Mouse (Mus musculus): ENCODE results near the gene Lrrtm3. TPM values are rescaled to one million over a fixed set of nuclear protein-coding genes. Genes with fewer than 3 reads are reported as not detected.

The Lrrtm3 gene
- total and polyA plus RNA-seq, 3 experiments = not detected

DNA sequence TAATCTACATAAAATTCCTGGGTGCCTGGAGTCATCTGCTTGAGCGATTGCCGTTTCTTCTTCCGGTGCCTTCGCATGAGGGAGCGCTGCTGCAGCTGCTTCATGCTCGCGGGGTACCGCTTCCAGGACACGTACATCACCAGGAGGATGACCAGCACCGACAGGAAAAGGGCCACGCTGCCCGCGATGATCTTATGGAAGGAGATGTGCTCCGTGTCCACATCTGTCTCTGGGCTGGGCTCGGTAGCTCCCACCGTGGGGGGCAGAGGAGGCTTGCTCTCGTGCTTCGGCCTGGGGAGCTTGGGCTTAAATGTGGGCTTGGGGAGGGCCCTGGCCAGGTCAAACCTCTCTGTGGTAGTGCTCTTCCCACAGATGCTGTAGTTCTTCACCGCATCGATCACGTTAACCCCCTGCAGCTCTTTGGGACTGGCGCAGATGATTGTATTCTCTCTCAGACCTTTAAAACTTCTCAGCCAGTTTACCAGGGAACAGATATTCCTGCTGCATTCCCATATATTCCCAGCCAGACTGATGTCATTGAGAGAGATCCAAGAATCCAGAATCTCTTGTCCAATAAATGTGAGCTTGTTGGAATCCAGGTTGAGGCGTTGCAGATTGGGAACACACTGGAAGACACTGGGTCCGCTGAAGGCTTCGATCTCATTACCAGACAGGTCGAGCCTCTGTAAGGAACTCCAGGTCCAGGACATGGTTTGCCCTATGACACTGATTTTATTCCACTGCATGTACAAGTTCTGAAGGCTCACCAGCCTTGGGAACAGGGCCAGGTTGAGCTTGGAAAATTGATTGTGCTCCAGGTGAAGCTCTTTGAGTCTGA, 1.9 kb downstream of the Lrrtm3 start:
- Histone ChIP-seq H3K4me3 (replicated peaks in 1 of 3; ENCODE audit: low read depth in 2 of 3, low read length in 2 of 3, poor library complexity in 1 of 3) (no peak overlapping the region), H3K9me3 (replicated peaks; ENCODE audit: low read length) (peaks cover 61% of the 10 kb centered on the region), H3K9ac (ENCODE audit: insufficient read depth, low read depth) (no peak overlapping the region), H3K27ac (ENCODE audit: insufficient read depth, low read depth) (no peak overlapping the region), H3K79me2 (replicated peaks; ENCODE audit: control insufficient read depth, extremely low read depth, insufficient read depth, poor library complexity, severe bottlenecking) (no peaks in the 10 kb centered on the region), H3K4me1 (ENCODE audit: control insufficient read depth in 1 of 2, insufficient read depth in 2 of 2) (no peaks in the 10 kb centered on the region), H3K36me3 (replicated peaks in 1 of 2; ENCODE audit: control insufficient read depth in 1 of 2, insufficient read depth in 1 of 2, low read length in 1 of 2) (no peaks in the 10 kb centered on the region), H3K27me3 (replicated peaks) (no peaks in the 10 kb centered on the region), H3K4me2 (ENCODE audit: insufficient read depth, low read depth, poor library complexity, severe bottlenecking) (no peak overlapping the region)
- no peak for DNase-seq (ENCODE audit: extremely low read depth)
- dilution Hi-C loops (cut with MboI; ENCODE audit: extremely low pct_ligation_motif_present, extremely low pct_unique_long_range_greater_than_20kb, low sequenced_read_pairs) = no loop called here
- in situ Hi-C loops (cut with MboI; ENCODE audit: low pct_ligation_motif_present, low pct_unique_long_range_greater_than_20kb, low sequenced_read_pairs) = no loop called here
- TF ChIP-seq MAZ (IDR thresholded peaks at IDR 0.05; ENCODE audit: low read depth, low read length) = no peak
- no peak for TF ChIP-seq MAFK (IDR thresholded peaks at IDR 0.05; ENCODE audit: insufficient replicate concordance, low read length)
- no peak for TF ChIP-seq CTCF (conservative IDR thresholded peaks at IDR 0.05 in 1 of 2, IDR thresholded peaks at IDR 0.05 in 1 of 2; ENCODE audit: low read depth in 2 of 2, low read length in 2 of 2)
- no peak for TF ChIP-seq MYC (IDR thresholded peaks at IDR 0.05; ENCODE audit: low read depth, low read length)
- TF ChIP-seq ZC3H11A (IDR thresholded peaks at IDR 0.05; ENCODE audit: low read depth, low read length) = no peak
- TF ChIP-seq E2F4 (IDR thresholded peaks at IDR 0.05; ENCODE audit: insufficient replicate concordance, low read depth, low read length) = no peak

DNA sequence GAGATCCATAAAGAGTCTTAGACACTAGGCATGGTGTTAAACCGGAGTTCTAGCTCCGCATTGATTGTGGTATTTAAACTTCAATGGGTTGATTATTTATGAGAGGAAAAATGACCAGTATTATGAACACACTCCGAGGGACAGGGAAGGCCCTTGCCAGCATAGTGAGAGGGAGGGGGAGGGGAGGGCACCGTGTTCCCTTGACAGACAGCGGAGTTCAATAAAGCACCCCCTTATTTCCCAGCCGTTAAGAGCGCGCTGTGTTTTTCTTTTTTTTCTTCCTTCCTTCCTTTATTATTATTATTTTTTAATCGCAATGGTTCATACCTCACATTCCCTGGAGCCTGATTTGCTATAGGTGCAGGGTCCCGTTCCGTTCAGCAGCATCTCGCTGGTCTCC, 2.6 kb downstream of the Lrrtm3 start:
- Histone ChIP-seq H3K27ac (ENCODE audit: insufficient read depth, low read depth) (no peak overlapping the region), H3K36me3 (replicated peaks in 1 of 2; ENCODE audit: control insufficient read depth in 1 of 2, insufficient read depth in 1 of 2, low read length in 1 of 2) (no peaks in the 10 kb centered on the region), H3K4me1 (ENCODE audit: control insufficient read depth in 1 of 2, insufficient read depth in 2 of 2) (no peaks in the 10 kb centered on the region), H3K27me3 (replicated peaks) (no peaks in the 10 kb centered on the region), H3K4me3 (replicated peaks in 1 of 3; ENCODE audit: low read depth in 2 of 3, low read length in 2 of 3, poor library complexity in 1 of 3) (no peak overlapping the region), H3K4me2 (ENCODE audit: insufficient read depth, low read depth, poor library complexity, severe bottlenecking) (no peak overlapping the region), H3K79me2 (replicated peaks; ENCODE audit: control insufficient read depth, extremely low read depth, insufficient read depth, poor library complexity, severe bottlenecking) (no peaks in the 10 kb centered on the region), H3K9me3 (replicated peaks; ENCODE audit: low read length) (peaks cover 59% of the 10 kb centered on the region), H3K9ac (ENCODE audit: insufficient read depth, low read depth) (no peak overlapping the region)
- TF ChIP-seq MAFK (IDR thresholded peaks at IDR 0.05; ENCODE audit: insufficient replicate concordance, low read length) (no peak), ZNF384 (IDR thresholded peaks at IDR 0.05; ENCODE audit: low read depth, low read length) (no peak), USF2 (conservative IDR thresholded peaks at IDR 0.05; ENCODE audit: low read depth, low read length) (no peak), NELFE (IDR thresholded peaks at IDR 0.05; ENCODE audit: low read depth, low read length) (no peak), E2F4 (IDR thresholded peaks at IDR 0.05; ENCODE audit: insufficient replicate concordance, low read depth, low read length) (no peak), POLR2A (IDR thresholded peaks at IDR 0.05; ENCODE audit: low read depth, low read length) (no peak), BHLHE40 (IDR thresholded peaks at IDR 0.05; ENCODE audit: low read depth, low read length) (no peak), SIN3A (IDR thresholded peaks at IDR 0.05; ENCODE audit: low read length) (no peak), ZKSCAN1 (IDR thresholded peaks at IDR 0.05; ENCODE audit: borderline replicate concordance, low read depth, low read length) (no peak), MXI1 (IDR thresholded peaks at IDR 0.05; ENCODE audit: low read depth, low read length) (no peak), SMC3 (IDR thresholded peaks at IDR 0.05; ENCODE audit: low read depth, low read length) (no peak), IRF4 (IDR thresholded peaks at IDR 0.05; ENCODE audit: low read depth, low read length) (no peak), TCF12 (IDR thresholded peaks at IDR 0.05; ENCODE audit: low read depth, low read length) (no peak)
- dilution Hi-C loops (cut with MboI; ENCODE audit: extremely low pct_ligation_motif_present, extremely low pct_unique_long_range_greater_than_20kb, low sequenced_read_pairs) (no loop called here), in situ Hi-C loops (cut with MboI; ENCODE audit: low pct_ligation_motif_present, low pct_unique_long_range_greater_than_20kb, low sequenced_read_pairs) (no loop called here)
- no peak for DNase-seq (ENCODE audit: extremely low read depth)
